Mouse (Mus musculus) adrenal gland, postnatal 14 days (tissue): ENCODE measurements at regions not wholly inside any gene's neighbourhood (a gene's known extent, or its start where the extent isn't known, plus 50 kb on each side); places are given as distances from the start of the nearest gene placed in this dataset.

Experiments used
- DNase-seq: peaks from one replicate; pipeline ENCODE4 v3.0.0; 2021; ENCODE audit warnings: mixed read lengths

DNA sequence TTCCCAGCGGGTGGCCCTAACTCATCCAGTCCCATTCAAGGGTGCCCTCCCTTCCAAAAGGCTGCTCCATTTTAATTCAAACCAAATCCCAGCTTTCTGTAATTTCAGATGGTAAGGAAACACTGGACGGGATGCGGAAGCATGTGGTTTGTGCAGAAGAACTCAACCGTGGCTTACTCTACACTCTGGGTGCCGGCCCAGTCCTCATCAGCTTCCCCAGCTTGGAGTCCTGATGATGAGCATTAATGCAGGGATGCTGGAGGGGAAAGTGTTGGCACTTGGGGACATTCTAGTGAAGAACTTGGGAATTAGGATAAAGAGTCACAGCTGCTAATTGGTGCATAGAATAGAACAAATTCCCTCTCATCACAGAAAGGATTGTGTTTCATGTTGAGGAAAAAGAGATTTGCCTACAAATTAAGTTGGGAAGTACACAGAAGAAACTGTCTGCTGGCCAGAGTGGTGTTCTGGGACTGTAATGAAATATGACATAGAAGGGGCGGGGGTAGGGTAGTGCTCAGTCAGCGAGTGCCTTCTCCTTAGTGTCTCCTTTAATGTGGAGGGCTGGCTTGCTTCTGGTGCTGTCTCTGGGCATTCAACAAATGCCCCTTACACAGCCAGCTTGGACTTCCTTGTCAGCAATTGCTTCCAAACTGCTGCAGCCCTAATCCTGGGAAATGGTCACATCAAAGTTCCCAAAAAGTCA, 285.0 kb upstream of the Bmper start:
- DNase-seq, result no peak

DNA sequence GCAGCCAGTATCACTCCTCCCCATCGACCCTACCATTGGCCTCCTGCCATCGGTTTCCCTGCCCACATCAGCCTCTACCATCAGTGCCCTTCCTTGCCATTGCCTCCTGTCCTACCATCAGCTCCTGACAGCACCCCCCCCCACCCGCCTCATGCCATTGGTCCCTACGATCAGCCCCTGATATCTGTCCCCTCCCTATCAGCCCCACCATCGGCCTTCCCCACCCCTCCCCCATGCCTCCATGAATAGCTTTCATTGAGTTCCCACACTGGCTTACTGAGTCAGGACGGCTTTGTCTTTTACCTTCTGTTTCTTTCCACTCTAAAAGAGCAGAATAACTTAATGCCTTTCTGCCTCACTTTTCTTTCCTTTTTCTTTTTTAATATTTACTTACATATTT, 277.9 kb upstream of the Bmper start:
- DNase-seq, result no peak

DNA sequence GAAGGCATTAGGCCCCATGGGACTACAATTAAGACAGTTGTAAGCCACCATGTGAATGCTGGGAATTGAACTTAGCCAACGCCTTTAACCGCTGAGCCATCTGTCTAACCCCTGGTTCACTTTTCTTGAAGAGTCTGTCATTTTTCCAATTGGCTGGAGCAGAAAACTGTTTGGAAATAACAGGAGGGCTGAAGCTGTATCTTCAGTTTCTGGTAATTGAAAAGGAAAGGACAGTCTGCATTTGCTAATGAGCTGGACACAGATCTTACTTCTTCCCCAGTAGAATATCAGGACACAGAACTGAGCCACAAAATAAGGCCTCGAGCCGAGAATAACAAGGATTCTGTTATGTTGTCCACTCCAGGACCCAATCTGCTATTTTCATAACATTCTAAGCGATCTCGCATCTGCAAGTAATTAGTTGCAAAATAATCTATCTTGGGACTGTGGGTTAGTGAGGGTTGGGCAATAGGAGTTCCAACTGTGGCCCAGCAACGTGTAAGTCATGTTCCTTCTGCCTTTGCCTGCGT, 277.4 kb upstream of the Bmper start:
- no peak for DNase-seq

DNA sequence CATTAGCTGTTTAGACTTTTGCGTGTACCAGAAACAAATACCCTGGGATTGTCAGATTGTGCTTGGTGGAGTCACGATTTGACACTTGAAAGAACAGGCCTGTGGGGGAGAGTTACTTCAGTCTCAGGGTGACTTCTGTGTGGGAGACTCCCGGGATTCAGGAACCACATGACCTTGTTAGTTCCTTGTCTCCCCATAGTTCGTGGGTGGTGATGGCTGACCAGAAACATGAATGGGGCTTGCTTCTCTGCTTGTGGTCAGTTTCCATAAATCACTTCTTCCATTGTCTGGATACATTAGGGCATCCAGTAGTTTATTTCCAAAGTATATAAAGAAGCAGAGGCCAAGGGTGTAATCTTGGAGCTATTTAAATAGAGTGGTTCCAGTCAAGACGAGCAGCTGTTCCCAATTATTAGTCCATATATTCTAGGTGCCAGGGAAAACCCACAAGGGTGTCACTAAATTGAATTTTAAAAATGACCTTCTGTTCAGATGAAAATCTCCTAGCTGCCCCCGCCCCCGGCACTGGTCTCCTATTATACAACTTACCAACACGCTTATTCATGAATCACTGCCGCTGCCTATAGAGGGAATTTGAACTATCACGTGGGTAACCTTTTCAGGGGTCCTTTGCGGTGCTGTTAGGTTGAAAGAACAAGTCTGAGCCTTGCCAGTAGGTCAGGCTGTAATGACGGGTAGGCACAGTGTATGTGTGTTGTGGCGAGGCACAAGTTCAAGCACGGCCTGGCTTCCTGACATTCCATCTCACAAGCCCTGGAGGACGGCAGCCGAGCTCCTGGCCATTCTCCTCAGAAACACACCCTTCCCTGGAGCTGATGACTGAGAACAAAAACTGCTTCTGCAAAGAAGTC, 270.1 kb upstream of the Bmper start:
- DNase-seq, result no peak

DNA sequence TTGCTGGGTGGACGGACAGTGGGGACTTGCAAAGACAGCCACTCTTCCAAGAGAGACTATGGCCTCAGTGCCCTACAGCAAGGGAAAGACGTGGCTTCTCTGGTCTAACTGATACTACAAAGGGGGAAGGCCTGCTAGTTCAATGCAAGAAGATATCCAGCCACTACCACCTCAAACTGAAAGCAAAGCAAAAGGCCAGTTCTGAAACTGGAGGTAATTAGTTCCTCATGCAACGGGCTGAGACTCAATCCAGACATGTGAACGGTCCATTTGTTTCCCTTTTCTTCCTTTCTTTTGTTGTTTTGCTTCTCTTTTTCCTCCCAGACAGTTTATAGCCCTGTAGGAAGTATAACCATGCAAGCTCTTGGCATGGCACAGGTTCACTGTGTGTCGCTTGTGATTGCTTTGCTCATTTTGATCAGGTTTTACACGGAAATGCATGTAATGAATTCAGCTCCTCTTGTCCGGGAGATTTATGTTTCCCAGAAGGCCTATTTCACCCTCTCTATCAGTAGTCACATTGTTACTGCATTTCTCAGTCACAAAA, 260.5 kb upstream of the Bmper start:
- DNase-seq, result no peak

DNA sequence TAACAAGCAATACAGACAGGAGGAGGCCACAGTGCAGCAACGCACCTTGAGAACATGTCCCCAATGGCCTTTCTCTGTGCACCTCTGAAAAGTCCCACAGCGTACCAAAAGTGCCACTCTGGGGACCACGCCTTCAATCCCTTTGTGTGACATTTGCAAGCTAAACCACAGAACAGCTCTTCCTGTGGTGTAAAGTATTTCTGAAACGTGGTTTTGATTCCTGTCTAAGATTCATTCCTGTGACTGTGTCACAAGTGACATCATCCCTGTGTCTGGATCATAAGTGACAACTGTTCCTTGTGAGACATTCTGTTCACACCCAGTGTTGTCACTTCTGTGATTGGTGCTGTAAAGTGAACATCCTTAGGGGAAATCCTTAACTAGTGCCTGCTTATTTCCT, 251.6 kb upstream of the Bmper start:
- no peak for DNase-seq

DNA sequence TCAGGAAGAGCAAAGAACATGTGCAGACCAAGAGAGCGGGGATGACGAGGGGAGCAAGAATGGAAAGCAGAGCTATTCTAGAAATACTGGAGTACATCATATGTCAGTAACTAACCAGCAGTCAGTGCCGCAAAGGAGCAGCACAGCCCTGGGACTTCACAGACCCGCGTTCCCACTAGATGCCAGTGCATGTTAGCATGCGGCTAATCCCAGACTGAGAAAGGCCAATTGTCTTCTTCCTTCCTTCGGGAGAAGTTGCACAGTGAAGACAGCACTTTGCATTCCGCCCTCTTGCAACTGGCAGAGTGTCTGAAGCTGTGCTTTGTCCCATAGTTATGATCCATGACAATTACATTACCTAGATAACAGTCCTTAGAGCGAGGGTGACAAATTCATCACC, 246.1 kb upstream of the Bmper start:
- DNase-seq, result no peak

DNA sequence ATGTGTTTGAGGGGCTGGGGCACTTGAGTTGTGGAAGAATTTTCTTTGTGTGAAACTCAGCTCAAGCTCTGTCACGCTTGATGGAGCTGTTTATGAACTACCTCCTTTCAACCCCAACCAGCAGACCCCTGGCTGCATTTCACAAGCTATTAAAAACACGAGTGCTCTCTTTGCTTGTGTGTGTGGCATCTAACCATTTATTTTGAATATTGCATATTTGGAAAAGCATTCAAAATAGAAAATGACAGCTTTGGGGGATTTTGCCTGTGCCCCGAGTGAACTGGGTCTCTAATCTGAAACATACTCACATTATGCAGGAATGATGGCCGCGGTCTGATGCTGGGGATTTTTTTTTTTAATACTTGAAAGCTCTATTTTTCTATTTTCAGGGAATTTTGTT, 243.2 kb upstream of the Bmper start:
- no peak for DNase-seq

DNA sequence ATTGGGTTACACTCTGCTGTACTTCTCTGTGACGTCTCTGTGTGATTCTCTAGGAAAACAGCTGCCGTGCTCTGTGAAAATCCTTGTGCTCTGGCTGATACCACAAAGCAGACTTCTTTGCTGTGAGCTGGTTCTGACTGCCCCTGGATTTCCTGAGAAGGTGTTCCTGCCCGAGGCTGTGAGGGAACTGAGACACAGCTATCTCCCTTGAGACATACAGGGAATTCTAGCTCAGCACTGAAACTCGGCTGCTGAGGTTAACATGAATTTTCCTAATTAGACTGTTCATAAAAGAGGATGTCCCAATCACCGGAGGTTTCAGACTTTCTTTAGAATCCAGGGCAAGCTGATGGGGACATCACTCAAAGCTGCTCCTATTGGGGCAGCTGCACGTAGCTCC, 233.4 kb upstream of the Bmper start:
- DNase-seq, result no peak

DNA sequence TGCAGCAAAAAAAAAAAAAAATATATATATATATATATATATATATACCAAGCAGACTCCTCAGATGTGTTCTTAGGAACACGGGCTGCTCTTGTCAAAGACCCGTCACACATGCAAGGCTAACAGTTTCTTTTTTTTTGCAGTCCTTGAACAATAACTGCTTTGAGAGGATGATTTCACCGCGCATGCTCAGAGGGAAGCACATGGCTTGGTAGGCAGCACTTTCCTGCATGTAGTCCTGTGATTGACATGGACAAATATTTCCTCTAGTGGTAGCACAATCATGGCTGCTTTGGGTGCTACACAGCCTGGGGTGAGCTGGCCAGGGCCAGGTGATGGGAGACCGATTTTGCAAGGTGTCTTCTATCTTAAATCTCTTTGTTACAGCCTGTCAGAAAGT, 229.3 kb upstream of the Bmper start:
- no peak for DNase-seq

DNA sequence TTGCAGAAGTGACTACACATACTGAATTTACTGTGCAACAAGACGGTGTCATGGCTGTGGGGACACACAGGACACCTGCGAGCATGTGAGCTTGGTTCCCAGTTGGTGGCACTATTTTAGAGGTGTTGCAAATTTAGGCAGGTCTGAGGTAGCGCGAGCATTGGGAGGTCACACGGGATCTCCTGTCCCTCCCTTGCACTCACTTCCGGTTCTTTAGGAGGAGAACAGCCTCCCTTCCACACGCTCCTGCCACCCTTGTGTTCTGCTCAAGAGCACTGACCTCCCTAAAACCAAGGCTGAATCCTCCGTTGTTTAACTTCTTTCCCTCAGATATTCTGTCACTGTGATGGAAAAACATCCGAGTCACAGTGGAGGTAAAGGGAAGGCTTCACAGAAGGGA, 227.3 kb upstream of the Bmper start:
- DNase-seq, result no peak

DNA sequence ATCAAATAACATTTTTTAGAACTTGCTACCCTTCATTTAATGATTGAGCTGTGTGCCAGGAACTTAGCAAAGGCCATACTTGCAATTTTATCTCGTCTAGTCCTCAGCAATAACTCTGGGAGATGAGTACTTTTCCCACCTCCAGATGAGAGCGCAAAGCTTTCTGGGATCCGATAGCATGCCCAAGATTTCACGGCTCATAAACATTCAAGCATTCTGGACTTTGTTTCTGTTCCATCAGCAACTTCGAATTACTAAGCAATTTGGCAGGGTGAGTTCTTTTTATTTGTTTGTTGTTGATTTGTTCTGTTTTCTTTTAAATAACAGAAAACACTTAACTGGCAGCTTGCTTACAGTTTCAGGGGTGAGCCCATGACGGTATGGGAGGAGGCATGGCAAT, 224.6 kb upstream of the Bmper start:
- no peak for DNase-seq

DNA sequence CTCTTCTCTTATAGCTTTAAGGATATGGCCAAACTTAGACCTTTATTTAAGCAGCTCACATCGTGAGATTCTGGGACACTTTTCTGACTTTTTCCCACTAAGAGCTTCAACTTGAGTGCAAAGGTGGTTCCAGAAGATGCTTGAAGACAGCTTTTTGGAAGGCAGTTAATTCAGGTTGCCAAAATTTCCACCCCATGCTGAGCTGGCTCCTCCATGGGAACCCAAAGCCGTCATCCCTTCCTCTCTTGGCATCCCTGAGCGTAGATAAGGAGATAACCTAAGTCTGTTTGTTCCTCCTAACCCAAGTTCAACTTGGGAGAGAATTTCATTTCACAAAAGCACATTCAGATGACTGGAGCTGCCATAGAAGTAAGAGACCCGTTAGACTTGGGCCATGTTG, 223.7 kb upstream of the Bmper start:
- no peak for DNase-seq

DNA sequence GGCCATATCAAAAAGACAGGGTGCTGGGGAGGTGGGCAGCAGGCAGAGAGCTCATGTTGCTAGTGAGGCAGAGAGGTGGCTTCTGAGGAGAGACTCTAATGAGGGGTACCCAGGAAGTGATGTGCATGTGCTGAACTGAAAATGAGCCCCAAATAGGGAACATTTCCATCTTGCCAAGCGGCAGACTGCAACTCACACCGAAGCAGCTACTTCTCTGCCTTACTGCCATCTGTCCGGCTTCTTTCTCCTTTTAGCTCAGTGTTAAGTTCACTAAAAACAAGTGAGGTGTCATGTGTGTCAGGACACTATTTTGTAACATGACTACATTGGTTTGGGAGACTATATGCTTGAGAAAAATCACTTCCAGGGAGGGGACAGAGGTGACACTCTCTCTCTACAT, 222.7 kb upstream of the Bmper start:
- no peak for DNase-seq

DNA sequence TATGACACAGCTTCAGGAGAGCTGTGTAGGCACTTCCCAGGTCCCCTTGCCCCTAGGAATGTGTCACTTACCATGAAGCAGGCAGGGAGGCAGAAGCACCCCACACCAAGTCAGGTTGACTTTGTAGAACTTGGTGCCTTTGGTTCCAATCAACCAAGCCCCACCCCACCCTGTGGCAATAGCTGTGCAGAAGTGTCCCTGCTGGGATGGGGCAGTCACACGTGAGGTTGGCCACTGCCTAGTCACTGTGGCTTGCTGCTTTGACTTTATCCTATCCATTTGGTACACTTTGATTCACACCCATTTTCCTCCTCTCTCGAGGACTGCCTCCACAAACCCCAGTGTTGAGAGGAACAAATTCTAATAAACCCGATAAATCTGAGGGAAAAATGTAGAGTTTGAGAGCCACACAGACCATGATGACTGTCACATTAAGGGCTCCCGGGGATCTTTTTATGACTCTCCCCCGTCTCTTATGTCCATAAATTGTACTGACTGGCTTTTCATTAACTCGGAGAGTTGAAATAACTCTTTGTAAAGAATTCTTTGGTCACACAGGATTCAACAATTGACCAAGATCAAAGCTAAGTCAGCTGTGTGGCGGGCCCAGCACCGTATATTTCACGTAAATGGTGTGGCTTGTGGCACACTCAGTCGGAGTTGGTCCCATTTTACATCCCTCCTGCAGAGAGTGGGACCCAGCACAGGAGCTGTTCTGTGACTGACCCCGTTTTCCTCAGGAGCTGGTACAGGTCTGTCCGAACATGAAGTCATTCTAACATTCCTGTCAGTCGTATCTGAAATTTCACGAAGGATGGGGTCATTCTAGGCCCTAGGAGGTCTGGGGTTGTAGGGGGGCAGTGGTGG, 219.4 kb upstream of the Bmper start:
- no peak for DNase-seq

DNA sequence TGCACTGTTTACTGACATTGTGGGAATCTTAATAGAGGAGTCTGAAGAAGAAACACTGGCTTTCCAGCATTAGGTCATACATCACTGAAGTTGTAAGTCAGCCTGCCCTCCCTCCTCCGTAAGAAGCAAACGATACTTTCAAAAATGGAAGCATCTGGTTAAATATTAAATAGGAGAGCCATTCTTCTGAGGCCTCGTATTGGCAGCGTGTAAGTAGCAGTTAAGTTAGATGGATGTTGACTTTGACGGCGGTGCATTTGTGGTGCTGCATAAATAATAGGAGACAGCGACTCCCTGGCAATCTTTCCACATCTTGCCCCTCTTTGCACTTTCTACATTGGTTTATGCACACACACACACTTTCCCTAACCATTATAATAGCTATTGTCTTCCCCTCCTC, 217.9 kb upstream of the Bmper start:
- no peak for DNase-seq

DNA sequence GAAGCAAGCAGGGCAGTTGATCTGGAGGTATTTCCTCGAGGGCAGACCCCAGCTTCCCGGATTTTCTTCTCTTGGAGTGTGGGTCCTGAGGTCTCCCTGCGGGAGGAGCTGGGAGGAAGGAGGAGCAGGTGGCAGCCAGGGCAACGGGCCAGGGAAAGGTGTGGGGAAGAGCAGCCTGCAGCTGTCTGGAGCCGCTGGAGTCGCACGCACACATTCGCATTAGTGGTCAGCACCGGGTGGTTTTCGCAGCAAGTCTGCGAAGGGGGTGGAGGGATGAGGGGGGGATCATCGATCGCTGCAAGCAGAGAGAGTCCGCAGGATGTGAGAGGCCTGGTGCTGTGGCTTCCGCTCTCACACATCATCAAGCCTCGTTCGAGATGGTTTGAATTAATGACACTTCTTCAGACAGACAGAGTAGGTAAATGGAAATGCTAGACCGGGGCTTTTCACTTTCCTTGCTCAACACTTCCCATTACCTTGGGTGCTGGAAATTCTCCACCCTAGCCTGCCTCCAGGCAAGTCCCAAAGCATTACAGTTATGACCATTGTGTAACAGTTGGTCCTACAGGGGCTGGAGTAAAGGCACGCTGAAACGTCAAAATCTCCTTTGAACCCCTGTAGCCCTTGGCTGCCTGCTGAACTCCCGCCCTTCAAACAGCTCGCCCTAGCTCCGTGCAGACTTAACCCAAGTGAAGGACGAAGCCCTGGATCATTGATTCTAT, 213.3 kb upstream of the Bmper start:
- DNase-seq, result no peak

DNA sequence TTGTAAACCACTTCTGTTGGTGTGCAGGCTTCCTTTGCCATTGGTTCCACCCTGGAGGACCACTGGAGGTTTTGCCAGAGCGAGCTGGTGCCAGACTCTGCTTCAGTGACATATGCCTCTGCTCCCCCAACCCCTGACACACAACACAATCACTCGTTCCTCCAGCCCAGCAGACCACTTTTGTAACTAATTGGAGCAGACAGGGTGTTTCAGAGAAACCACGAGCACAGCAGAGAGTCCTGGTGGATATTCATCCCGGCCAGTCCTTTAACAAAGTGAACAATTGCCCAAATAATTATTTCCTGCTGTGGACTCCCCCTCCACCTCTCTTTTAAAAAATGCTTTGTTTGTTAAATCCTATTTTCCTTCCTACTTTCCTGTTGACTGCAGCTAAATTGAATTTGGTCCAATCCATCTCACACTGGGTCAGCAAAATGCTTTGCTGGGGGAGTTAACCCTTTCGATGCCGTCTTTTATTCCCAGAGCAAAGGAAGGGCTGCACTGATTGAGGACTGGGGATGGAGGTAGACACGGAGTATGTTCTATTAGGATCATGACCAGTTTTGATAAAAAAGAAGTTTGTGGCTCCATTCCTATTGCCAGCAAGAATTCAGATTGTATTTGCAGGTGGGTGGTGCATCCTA, 211.4 kb upstream of the Bmper start:
- no peak for DNase-seq

DNA sequence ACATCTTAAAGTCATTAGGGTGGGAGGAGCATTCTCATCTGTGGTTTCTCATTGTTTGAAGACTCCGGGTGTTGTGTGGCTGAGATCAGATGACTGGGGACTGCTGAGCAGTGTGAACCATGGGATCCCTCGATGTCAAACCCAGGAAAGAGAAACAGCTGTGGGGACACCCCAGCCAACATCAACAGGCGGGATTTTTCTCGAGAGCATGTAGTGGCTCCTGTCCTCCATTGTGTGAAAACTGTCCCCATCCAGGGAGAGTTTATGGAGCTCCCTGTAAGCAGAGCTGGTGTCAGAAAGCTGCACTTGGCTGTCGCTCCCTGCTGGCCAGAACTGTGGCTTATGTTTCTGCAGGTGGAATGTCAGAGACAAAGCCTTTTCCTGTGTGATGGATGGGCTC, 210.7 kb upstream of the Bmper start:
- DNase-seq, result no peak

DNA sequence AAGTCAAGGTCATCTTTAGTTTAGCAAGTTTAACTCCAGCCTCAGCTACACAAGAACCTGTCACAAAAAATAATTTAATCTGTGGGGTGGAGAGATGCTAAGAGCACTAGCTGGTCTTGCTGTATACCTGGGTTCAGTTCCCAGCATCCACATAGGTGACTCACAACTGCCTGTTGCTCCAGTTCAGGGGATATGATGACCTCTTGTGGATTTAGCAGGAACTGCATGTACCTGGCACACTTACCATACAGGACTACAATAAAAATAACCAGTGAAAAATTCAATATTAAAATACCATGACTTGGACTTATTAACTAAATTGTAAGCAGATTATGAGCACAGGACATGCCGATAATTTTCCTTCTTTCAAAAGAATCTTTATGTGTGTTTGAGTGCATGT, 206.1 kb upstream of the Bmper start:
- DNase-seq, result no peak

DNA sequence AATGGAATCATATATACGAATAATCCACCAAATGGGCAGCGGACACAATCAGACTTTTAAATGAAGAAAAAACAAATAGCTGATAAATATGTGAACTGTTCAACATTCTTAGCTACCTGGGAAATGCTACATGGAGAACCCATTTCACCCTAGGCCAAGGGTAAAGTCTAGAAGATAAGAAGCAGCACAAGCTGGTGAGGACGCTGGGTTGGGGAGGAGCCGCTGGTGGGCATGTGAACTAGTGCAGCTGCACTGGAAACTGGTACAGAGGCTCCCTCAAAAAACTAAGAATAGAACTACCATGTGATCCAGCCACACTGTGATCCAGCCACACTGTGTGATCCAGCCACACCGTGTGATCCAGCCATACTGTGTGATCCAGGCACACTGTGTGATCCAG, 198.8 kb upstream of the Bmper start:
- DNase-seq, result no peak
